Mouse (Mus musculus): ENCODE measurements at regions not wholly inside any gene's neighbourhood (a gene's known extent, or its start where the extent isn't known, plus 50 kb on each side); places are given as distances from the start of the nearest gene placed in this dataset.

DNA sequence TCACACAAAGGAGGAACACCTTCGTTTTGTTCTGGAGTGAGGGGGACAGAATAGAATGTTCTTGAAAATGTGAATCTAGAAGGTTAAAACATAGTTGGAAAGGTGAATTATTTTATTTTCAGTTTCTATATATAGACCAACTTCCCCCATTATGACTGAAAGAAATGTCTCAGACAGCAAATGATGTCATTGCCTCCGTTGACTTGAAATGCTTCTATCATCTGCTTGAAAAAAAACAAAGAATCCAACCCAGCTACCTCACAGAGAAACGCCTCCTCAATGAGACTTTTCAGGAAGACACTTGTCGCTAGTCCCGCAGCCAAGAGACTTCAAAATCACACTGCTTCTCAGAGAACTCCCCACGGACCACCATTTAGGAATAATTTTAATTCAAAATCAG is 65.1 kb upstream of the Commd3 start:
- TF ChIP-seq CTCF (IDR thresholded peaks at IDR 0.05; ENCODE audit: low read depth, low read length) (no peak), EP300 (IDR thresholded peaks at IDR 0.05; ENCODE audit: insufficient read depth, low read depth, low read length) (no peak)
